Mouse (Mus musculus) mouse trophoblast stem cell (cell line): ENCODE measurements around the gene Amy2a4.
"Not testable (repeated sequence)": the region's sequence is repeated elsewhere in the genome, so short reads cannot be mapped to it uniquely, and the experiment has no call there.

ENCODE experiments used
- in situ Hi-C, 2 experiments: fragments of 300-500 bp; cut with MseI, MboI; formaldehyde crosslinking; loops; 2 replicates in 1 of 2; 3 replicates in 1 of 2; pipeline ENCODE4 v1.15.1; 2025

Amy2a4 gene

DNA sequence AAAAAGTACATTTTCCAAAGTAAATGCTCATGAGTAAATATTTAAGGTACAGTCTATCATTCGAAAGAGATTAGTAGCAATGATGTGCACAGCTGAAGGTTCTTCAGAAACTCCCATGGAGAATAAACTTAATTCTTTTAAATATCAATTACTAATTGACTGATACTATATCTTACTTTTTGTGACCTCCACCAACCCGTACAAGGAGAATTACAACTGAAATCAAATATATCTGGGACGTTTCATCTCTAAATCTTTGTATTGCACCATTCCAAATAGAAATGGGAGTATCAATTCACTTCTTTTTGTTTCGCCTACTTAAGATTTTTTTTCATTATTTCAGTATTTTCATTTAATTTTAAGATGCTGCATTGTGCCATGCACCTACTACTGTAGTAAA, at the start of gene Amy2a4:
Gene Amy2a4, minus strand, starts transcription at position 101 of the 400 bp plus-strand sequence.
- in situ Hi-C loops = not testable (repeated sequence)

DNA sequence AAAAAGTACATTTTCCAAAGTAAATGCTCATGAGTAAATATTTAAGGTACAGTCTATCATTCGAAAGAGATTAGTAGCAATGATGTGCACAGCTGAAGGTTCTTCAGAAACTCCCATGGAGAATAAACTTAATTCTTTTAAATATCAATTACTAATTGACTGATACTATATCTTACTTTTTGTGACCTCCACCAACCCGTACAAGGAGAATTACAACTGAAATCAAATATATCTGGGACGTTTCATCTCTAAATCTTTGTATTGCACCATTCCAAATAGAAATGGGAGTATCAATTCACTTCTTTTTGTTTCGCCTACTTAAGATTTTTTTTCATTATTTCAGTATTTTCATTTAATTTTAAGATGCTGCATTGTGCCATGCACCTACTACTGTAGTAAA, 32.7 kb upstream of the Amy2a4 start, which contains the start of gene Amy2a3:
Gene Amy2a3, minus strand, starts transcription at position 101 of the 400 bp plus-strand sequence.
- in situ Hi-C loops = not testable (repeated sequence)

DNA sequence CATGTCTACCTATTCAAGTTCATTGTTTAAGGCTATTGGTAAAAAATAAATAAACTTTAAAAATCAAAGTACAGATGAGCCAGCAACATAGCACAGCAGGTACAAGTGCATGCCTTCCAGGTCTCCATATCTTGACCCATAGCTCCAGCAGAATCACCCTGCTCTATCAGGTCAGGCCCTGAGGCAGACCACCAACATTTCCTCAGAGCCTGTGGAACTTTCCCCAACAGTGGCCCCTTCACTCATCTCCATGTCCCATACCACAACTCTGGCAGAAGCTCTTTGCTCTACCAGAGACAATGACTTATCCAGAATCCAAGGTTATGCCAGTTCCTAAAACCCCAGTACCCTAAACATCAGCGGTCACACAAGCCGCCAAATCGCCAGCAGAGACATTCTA, 21.7 kb upstream of the Amy2a4 start:
- in situ Hi-C loops = not testable (repeated sequence)

DNA sequence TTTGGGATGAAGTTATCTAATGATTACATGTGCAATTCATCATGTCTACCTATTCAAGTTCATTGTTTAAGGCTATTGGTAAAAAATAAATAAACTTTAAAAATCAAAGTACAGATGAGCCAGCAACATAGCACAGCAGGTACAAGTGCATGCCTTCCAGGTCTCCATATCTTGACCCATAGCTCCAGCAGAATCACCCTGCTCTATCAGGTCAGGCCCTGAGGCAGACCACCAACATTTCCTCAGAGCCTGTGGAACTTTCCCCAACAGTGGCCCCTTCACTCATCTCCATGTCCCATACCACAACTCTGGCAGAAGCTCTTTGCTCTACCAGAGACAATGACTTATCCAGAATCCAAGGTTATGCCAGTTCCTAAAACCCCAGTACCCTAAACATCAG, 11.0 kb downstream of the Amy2a4 start:
- in situ Hi-C loops = not testable (repeated sequence)

DNA sequence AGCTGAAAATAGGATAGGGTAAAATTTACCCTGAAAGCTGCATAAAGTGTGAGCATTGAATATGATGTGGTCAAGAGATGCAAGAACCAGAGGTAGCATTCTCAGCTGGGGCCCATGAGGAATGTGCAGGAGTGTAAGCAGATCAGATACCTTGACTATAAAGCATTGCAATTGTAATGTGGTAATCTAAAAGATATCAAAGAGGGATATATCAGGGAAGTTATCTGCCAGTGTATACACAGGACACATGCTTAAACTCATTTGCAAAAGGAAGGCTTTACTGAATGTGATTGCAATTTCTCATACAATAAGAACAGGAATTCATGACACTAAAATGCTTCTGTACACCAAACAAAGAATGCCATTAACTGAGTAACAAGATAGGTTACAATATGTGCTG, 11.7 kb downstream of the Amy2a4 start:
- in situ Hi-C loops = not testable (repeated sequence)

DNA sequence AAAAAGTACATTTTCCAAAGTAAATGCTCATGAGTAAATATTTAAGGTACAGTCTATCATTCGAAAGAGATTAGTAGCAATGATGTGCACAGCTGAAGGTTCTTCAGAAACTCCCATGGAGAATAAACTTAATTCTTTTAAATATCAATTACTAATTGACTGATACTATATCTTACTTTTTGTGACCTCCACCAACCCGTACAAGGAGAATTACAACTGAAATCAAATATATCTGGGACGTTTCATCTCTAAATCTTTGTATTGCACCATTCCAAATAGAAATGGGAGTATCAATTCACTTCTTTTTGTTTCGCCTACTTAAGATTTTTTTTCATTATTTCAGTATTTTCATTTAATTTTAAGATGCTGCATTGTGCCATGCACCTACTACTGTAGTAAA, 32.5 kb downstream of the Amy2a4 start, which contains the start of gene Amy2a5:
Gene Amy2a5, minus strand, starts transcription at position 101 of the 400 bp plus-strand sequence.
- in situ Hi-C loops = not testable (repeated sequence)
